Mouse (Mus musculus) megakaryocyte, embryonic 14.5 days (primary cell): ENCODE measurements around the gene Gm13277.
"Not testable (repeated sequence)": the region's sequence is repeated elsewhere in the genome, so short reads cannot be mapped to it uniquely, and the experiment has no call there.

Experiments
- FLI1 ChIP-seq: IDR thresholded peaks from 2 replicates; pipeline ENCODE4 v1.6.1; 2012; ENCODE audit warnings: low read length, inconsistent platforms, mixed read lengths
- GATA1 ChIP-seq: IDR thresholded peaks from 3 replicates; pipeline ENCODE4 v1.6.1; 2012; ENCODE audit warnings: mixed read lengths, low read length, inconsistent platforms, borderline replicate concordance

DNA sequence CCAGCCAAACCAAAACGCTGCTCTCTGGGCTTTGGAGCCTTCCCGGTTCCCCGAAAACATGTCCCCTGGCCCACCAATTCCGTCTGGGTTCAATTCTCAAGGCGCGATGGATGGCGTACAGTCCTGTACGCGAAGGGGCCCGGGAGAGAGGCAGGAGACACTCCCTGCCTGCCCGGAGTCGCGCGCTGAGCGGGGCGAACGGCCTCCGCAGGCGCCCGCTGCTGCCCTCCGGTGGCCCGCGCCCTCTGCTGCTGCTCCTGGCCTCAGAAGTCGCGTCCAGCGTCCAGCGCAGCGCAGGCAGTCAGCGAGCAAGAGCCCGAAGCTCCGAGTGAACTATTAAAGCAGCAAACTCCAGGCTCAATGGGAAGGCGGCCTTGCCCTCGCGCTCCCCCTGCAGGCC is 17.3 kb downstream of the Gm13277 start:
- TF ChIP-seq GATA1, FLI1: not testable (repeated sequence)
